Mouse (Mus musculus) 3T3-L1 (cell line): ENCODE results near the gene Gm12888.
"Not testable (repeated sequence)": the region's sequence is repeated elsewhere in the genome, so short reads cannot be mapped to it uniquely, and the experiment has no call there.

Experiments
- DNase-seq: peaks from one replicate; pipeline ENCODE4 v3.0.0-alpha.2; 2015; ENCODE audit warnings: low read depth, low spot score

Gm12888 gene

GRCm38 (mm10) chr4:121324817-121325216 lies at the start of gene Gm12888:
Gene Gm12888, minus strand, starts transcription at chr4:121324917.
- not testable (repeated sequence) for DNase-seq
